Mouse (Mus musculus): ENCODE data around the gene Bcs1l. TPM values are rescaled to one million over a fixed set of nuclear protein-coding genes. Genes with fewer than 3 reads are reported as not detected.

Gene Bcs1l
- total RNA-seq, 4 experiments from 2014 or later = 18.5 to 22.5 (median 22.1) TPM

Small RNA genes within 50 kb of the gene (microRNA-seq; reads per million reads assigned to microRNA genes)
- gene Gm25035 = 0 reads per million in 2 experiments

Other genes with a start within 250 kb of the Bcs1l start
- gene Catip, start 226.2 kb upstream of the Bcs1l start, total RNA-seq (2022) = 1 to 10 TPM; 1.4 to 2.5 (median 1.8) TPM
- 10 to 100 TPM in 2 of 4 experiments, 1 to 10 TPM in 2; 3.8 to 35.1 (median 15.5) TPM for gene Slc11a1, start 213.1 kb upstream of the Bcs1l start, total RNA-seq (2022)
- gene Ctdsp1, start 196.8 kb upstream of the Bcs1l start, total RNA-seq (2022) = 10 to 100 TPM; 27.2 to 33.7 (median 29.5) TPM
- under 1 TPM; 0.57 to 0.74 (median 0.64) TPM for gene Vil1, start 178.9 kb upstream of the Bcs1l start, total RNA-seq (2022)
- 10 to 100 TPM; 22.3 to 25.7 (median 24.0) TPM for gene Cnot9, start 82.2 kb upstream of the Bcs1l start, total RNA-seq (2022)
- 10 to 100 TPM; 11.3 to 14.4 (median 12.8) TPM for gene Plcd4, start 45.4 kb upstream of the Bcs1l start, total RNA-seq (2022)
- gene Usp37, start 44.0 kb upstream of the Bcs1l start, total RNA-seq (2022) = 10 to 100 TPM; 22.2 to 26.1 (median 22.4) TPM
- 10 to 100 TPM; 31.2 to 34.2 (median 32.2) TPM for gene Zfp142, start within 50 bp of the Bcs1l start, total RNA-seq (2022)
- gene Rnf25, start 13.1 kb downstream of the Bcs1l start, total RNA-seq (2022) = 10 to 100 TPM; 63.6 to 68.4 (median 65.9) TPM
- 1 to 10 TPM; 3.4 to 7.4 (median 5.8) TPM for gene Stk36, start 13.2 kb downstream of the Bcs1l start, total RNA-seq (2022)
- gene Ttll4, start 73.5 kb downstream of the Bcs1l start, total RNA-seq (2022) = 10 to 100 TPM; 19.3 to 22.4 (median 20.5) TPM
- 1 to 10 TPM; 6.5 to 8.5 (median 7.8) TPM for gene Cyp27a1, start 125.3 kb downstream of the Bcs1l start, total RNA-seq (2022)
- under 1 TPM; 0.13 to 0.64 (median 0.48) TPM for gene Prkag3, start 160.9 kb downstream of the Bcs1l start, total RNA-seq (2022)
- 1 to 10 TPM; 2.4 to 3.7 (median 2.5) TPM for gene Wnt6, start 183.6 kb downstream of the Bcs1l start, total RNA-seq (2022)
- 10 to 100 TPM; 11.0 to 11.8 (median 11.2) TPM for gene Wnt10a, start 203.2 kb downstream of the Bcs1l start, total RNA-seq (2022)

All from left cerebral cortex, adult 8-10 months (tissue).